Mouse (Mus musculus): ENCODE data around the gene Commd1. TPM values are rescaled to one million over a fixed set of nuclear protein-coding genes. Genes with fewer than 3 reads are reported as not detected.
A peak's percentile ranks its signal among the peaks of the same experiment; 100 is the strongest.

Gene Commd1
- polyA plus RNA-seq, 2 experiments, result 89.7 to 372 TPM

- Histone ChIP-seq H3K27ac (replicated peaks; ENCODE audit: low read depth, low read length) (no peak overlapping the region), H3K27me3 (ENCODE audit: control insufficient read depth, insufficient read depth, low read length) (no peaks in the 10 kb centered on the region), H3K4me3 (replicated peaks; ENCODE audit: low read length) (no peak overlapping the region), H3K9me3 (ENCODE audit: control insufficient read depth, low read length) (no peaks in the 10 kb centered on the region), H3K4me2 (replicated peaks; ENCODE audit: low read depth, low read length, severe bottlenecking) (no peak overlapping the region), H3K4me1 (ENCODE audit: control insufficient read depth, insufficient read depth, low read length) (peaks cover 3% of the 10 kb centered on the region; the same call in 1 of the 2 replicates), H3K9ac (ENCODE audit: low read depth, low read length, severe bottlenecking) (no peak overlapping the region), H3K36me3 (ENCODE audit: control insufficient read depth, insufficient read depth, low read length) (no peaks in the 10 kb centered on the region)
- TF ChIP-seq POLR2A (IDR thresholded peaks at IDR 0.05; ENCODE audit: borderline replicate concordance, extremely low read depth, insufficient read depth, insufficient read length), result no peak
- 79% methylated on average over 8 of the region's 8 CpGs for WGBS
- DNase-seq (ENCODE audit: low spot score) (no peak), ATAC-seq (ENCODE audit: low FRiP score, low read depth) (0 out of 2 replicates have a peak, but pooled peaks have one; percentile 62)
Measured at GRCm38 (mm10) chr11:22868582-22868981, 113.6 kb downstream of the Commd1 start.

DNA sequence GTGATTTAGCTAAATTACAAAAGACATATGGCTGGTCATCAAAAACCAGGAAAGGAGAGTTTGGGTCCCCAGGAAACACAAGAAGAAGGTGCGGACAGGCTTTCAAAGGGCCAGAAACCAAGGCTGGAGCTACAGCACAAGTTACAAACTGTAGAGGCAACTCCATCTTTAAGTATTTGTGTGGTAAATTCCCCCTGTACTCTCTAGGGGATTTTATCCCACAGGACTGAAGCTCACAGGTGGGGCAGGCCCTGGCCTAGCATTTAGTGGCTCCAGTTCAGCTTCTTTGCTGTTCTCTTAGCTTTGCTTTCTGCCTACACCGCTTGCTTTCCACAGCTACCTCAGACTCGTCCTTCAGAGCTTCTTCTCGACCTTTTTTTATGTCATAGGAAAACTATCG lies 114.5 kb downstream of the Commd1 start:
- TF ChIP-seq POLR2A (IDR thresholded peaks at IDR 0.05; ENCODE audit: borderline replicate concordance, extremely low read depth, insufficient read depth, insufficient read length), result no peak
- no peak for ATAC-seq (ENCODE audit: low FRiP score, low read depth)

DNA sequence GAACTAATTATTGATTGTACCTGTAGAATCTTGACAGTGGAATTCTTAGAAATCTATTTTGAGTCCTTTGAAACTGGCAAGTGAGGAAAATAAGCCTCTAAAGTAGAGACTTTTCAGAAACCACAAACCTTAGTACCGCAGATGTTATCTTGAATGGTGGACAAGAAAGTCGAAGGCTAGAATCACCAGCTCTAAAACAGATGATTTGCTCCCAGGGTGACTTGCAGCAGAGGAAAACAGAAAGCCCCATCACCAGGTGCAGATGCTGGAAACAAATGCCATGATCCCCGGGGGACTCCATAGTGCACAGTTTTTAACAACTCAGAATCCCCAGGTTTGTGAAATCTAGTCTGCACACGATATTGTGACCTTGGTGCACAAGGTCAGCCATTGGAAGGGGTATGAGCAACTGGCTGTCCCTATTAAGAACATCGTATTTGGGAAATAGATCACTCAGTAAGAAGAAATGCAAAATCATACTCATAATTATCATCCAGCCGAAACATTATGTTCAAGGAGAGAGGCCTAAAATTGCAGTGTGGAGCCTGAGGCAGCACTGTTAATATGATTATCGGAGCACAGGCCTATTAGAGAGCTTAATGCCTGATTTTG lies 116.4 kb downstream of the Commd1 start:
- WGBS, result 82% methylated on average over 7 of the region's 7 CpGs
- no peaks in the 10 kb centered on the region for H3K36me3 ChIP-seq (ENCODE audit: control insufficient read depth, insufficient read depth, low read length)
- TF ChIP-seq POLR2A (IDR thresholded peaks at IDR 0.05; ENCODE audit: borderline replicate concordance, extremely low read depth, insufficient read depth, insufficient read length), result no peak
- H3K4me3 ChIP-seq (replicated peaks; ENCODE audit: low read length), result no peak overlapping the region
- H3K4me1 ChIP-seq (ENCODE audit: control insufficient read depth, insufficient read depth, low read length), result no peaks in the 10 kb centered on the region
- H3K9me3 ChIP-seq (ENCODE audit: control insufficient read depth, low read length), result no peaks in the 10 kb centered on the region
- H3K9ac ChIP-seq (ENCODE audit: low read depth, low read length, severe bottlenecking), result no peak overlapping the region
- peaks cover 5% of the 10 kb centered on the region for H3K27me3 ChIP-seq (ENCODE audit: control insufficient read depth, insufficient read depth, low read length)
- DNase-seq (ENCODE audit: low spot score) (no peak), ATAC-seq (ENCODE audit: low FRiP score, low read depth) (no peak)
- no peak overlapping the region for H3K4me2 ChIP-seq (replicated peaks; ENCODE audit: low read depth, low read length, severe bottlenecking)
- H3K27ac ChIP-seq (replicated peaks; ENCODE audit: low read depth, low read length), result no peak overlapping the region

More for the DNA sequence above, 114.5 kb downstream of the Commd1 start:
- DNase-seq (ENCODE audit: low spot score), result no peak
- WGBS, result 89% methylated on average over 5 of the region's 5 CpGs
- no peak overlapping the region for H3K4me2 ChIP-seq (replicated peaks; ENCODE audit: low read depth, low read length, severe bottlenecking)
- peaks cover 5% of the 10 kb centered on the region; the same call in 1 of the 2 replicates for H3K27me3 ChIP-seq (ENCODE audit: control insufficient read depth, insufficient read depth, low read length)
- no peaks in the 10 kb centered on the region for H3K36me3 ChIP-seq (ENCODE audit: control insufficient read depth, insufficient read depth, low read length)
- H3K4me1 ChIP-seq (ENCODE audit: control insufficient read depth, insufficient read depth, low read length), result peaks cover 3% of the 10 kb centered on the region; the same call in 1 of the 2 replicates
- no peak overlapping the region for H3K27ac ChIP-seq (replicated peaks; ENCODE audit: low read depth, low read length)
- no peak overlapping the region for H3K9ac ChIP-seq (ENCODE audit: low read depth, low read length, severe bottlenecking)
- H3K4me3 ChIP-seq (replicated peaks; ENCODE audit: low read length), result no peak overlapping the region
- no peaks in the 10 kb centered on the region for H3K9me3 ChIP-seq (ENCODE audit: control insufficient read depth, low read length)

DNA sequence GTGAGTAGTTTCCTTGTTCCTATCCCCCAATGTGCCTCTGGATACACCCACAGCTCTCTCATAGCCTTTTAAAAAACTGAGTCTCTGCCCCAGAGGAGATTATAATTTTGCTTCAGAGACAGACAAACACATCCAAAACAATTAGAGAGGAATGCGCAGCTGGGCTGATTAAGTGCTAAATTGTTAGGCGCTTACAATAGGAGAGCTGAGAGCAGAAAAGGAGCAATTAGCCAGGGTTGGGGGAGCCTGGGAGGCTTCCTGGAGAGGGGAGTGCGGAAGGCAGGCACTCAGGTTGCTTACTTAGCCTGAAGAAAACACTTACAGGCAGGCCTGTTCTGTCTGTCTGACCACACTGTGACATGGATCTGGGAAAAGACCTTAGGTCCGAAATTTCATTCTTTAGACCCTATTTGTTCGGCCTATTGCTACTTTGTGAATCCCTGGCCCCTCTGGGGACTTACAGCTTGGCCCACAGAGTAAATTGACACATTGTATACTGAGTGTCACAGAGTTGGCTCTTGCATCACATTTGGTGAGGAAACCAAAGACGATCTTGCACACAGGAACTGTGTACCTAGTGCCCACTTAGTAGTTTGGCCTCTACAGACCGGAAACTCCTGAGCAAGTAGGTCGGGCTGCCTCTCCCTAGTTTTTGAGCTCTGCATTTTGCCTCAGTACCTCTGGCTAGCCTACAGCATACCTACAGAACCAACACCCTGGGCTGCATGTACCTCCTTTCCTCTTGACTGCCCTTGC lies 117.7 kb downstream of the Commd1 start:
- no peak overlapping the region for H3K4me2 ChIP-seq (replicated peaks; ENCODE audit: low read depth, low read length, severe bottlenecking)
- no peak overlapping the region for H3K9ac ChIP-seq (ENCODE audit: low read depth, low read length, severe bottlenecking)
- ATAC-seq (ENCODE audit: low FRiP score, low read depth), result no peak
- H3K4me3 ChIP-seq (replicated peaks; ENCODE audit: low read length), result no peak overlapping the region
- H3K36me3 ChIP-seq (ENCODE audit: control insufficient read depth, insufficient read depth, low read length), result no peaks in the 10 kb centered on the region
- no peak for TF ChIP-seq POLR2A (IDR thresholded peaks at IDR 0.05; ENCODE audit: borderline replicate concordance, extremely low read depth, insufficient read depth, insufficient read length)
- H3K27ac ChIP-seq (replicated peaks; ENCODE audit: low read depth, low read length), result no peak overlapping the region
- peaks cover 3% of the 10 kb centered on the region for H3K4me1 ChIP-seq (ENCODE audit: control insufficient read depth, insufficient read depth, low read length)
- 61% methylated on average over 8 of the region's 8 CpGs for WGBS
- DNase-seq (ENCODE audit: low spot score), result no peak
- peaks cover 5% of the 10 kb centered on the region for H3K27me3 ChIP-seq (ENCODE audit: control insufficient read depth, insufficient read depth, low read length)
- no peaks in the 10 kb centered on the region for H3K9me3 ChIP-seq (ENCODE audit: control insufficient read depth, low read length)

DNA sequence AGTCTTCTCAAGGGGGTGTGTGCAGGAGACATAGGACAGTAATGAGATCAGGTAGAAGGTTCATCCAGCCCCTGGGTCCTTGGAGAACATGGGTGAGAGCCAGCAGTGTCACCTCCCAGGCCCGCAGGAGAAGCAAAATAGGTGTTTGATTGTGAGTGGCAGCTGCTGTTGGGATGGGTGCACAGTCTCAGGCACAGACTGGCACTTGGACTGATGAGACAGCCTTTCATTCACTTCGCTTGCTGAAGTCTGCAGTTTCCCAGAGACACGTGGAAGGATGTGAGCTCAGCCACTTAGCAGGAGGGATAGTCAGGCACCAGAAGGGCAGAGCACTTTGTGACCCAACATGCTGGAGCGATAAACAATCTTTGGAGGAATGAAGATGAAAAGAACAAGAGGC lies 118.6 kb downstream of the Commd1 start:
- ATAC-seq (ENCODE audit: low FRiP score, low read depth) (no peak), DNase-seq (ENCODE audit: low spot score) (no peak)
- Histone ChIP-seq H3K27me3 (ENCODE audit: control insufficient read depth, insufficient read depth, low read length) (peaks cover 13% of the 10 kb centered on the region), H3K4me3 (replicated peaks; ENCODE audit: low read length) (no peak overlapping the region), H3K9me3 (ENCODE audit: control insufficient read depth, low read length) (no peaks in the 10 kb centered on the region), H3K27ac (replicated peaks; ENCODE audit: low read depth, low read length) (no peak overlapping the region), H3K4me2 (replicated peaks; ENCODE audit: low read depth, low read length, severe bottlenecking) (no peak overlapping the region), H3K36me3 (ENCODE audit: control insufficient read depth, insufficient read depth, low read length) (no peaks in the 10 kb centered on the region), H3K9ac (ENCODE audit: low read depth, low read length, severe bottlenecking) (no peak overlapping the region), H3K4me1 (ENCODE audit: control insufficient read depth, insufficient read depth, low read length) (peaks cover 6% of the 10 kb centered on the region)
- TF ChIP-seq POLR2A (IDR thresholded peaks at IDR 0.05; ENCODE audit: borderline replicate concordance, extremely low read depth, insufficient read depth, insufficient read length), result no peak
- WGBS, result 50% methylated on average over 4 of the region's 4 CpGs

Measured in limb, embryonic 14.5 days (tissue).